Mouse (Mus musculus) limb, embryonic 12.5 days (tissue): Measurements from ENCODE around the gene Pycr2. TPM values are rescaled to one million over a fixed set of nuclear protein-coding genes. Genes with fewer than 3 reads are reported as not detected.

Experiments
- ATAC-seq: fragments of 200-750 bp; cut with Nextera tagmentation; 2 replicates; pipeline ENCODE4 v1.8.0; 2017; ENCODE audit warnings: low read depth, moderate TSS enrichment; ENCODE audit not compliant: insufficient number of reproducible peaks, insufficient read depth, low FRiP score, low TSS enrichment
- H3K27ac ChIP-seq: fragments of 300-500 bp; sonication (generic); 2 replicates; pipeline ENCODE4 v1.5.1; 2016; ENCODE audit warnings: mild to moderate bottlenecking, moderate library complexity
- H3K27me3 ChIP-seq: fragments of 300-500 bp; sonication (generic); 2 replicates; pipeline ENCODE4 v1.6.1; 2016; ENCODE audit warnings: mild to moderate bottlenecking, moderate library complexity
- H3K36me3 ChIP-seq: fragments of 300-500 bp; sonication (generic); 2 replicates; pipeline ENCODE4 v1.6.1; 2016; ENCODE audit warnings: mild to moderate bottlenecking, moderate library complexity
- H3K4me1 ChIP-seq: fragments of 300-500 bp; sonication (generic); replicated peaks from 2 replicates; pipeline ENCODE4 v1.6.1; 2016
- H3K4me2 ChIP-seq: fragments of 300-500 bp; sonication (generic); 2 replicates; pipeline ENCODE4 v1.6.1; 2016; ENCODE audit warnings: mild to moderate bottlenecking, moderate library complexity
- H3K4me3 ChIP-seq: fragments of 300-500 bp; sonication (generic); replicated peaks from 2 replicates; pipeline ENCODE4 v1.5.1; 2016; ENCODE audit warnings: mild to moderate bottlenecking
- H3K9ac ChIP-seq: fragments of 300-500 bp; sonication (generic); replicated peaks from 2 replicates; pipeline ENCODE4 v1.6.1; 2016; ENCODE audit warnings: mild to moderate bottlenecking, moderate library complexity
- H3K9me3 ChIP-seq: fragments of 300-500 bp; sonication (generic); 2 replicates; pipeline ENCODE4 v1.6.1; 2016; ENCODE audit warnings: mild to moderate bottlenecking, moderate library complexity
- WGBS: fragments of 180-500 bp; shearing (Covaris S2); methylation state at CpG from one replicate; pipeline ENCODE4 v1.1.7; 2016; 5-methylcytosine and 5-hydroxymethylcytosine counted together
- polyA plus RNA-seq: library from polyadenylated mRNA; unstranded; fragments of >200 nt; fragmentation: Nextera tagmentation; extraction: Ambion mirVana; gene quantifications from 2 replicates; pipeline ENCODE4 v1.2.1, GENCODE M21; 2016

Pycr2 gene
- polyA plus RNA-seq, result 120 and 125 TPM in 2 replicates

DNA sequence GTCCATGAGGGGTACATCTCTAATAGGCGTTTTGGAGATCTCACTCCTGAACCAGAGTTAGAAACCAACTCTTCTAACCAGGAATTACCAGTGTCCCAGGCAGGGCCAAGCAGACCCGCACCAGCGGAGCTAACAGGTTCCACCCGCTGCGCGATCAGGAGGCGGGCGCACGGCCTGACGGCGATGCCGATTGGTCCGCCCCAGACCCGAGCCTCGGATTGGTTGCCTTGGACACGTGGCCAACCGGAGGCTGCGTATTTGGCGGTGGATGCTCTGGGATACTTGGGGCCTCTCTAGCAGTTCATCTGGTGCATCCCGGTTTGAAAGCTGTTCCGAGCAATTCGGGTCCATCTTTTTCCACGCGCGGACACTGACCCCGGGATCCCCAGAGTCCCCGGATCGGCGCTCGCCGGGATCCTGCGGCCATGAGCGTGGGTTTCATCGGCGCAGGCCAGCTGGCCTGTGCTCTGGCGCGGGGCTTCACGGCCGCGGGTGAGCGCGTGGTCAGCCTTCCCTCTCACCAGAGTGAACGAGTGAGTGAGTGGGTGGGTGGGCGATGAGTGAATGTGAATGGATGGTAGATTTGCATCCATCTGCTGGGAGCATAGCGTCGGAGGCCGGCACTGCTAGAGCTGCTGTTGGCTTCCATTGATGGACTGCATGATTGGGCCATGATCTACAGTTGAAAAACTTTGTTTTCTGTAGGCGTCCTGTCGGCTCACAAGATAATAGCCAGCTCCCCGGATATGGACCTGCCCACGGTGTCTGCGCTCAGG lies at the start of gene Pycr2:
Gene Pycr2 (plus strand): TSS at position 255 of the 776 bp plus-strand sequence.
- ATAC-seq, result peak; percentile 98
- Histone ChIP-seq H3K36me3 (peaks cover 38% of the 10 kb centered on the region), H3K9me3 (no peaks in the 10 kb centered on the region), H3K4me2 (peak within 1 kb of the TSS; percentile 86), H3K27ac (peak within 1 kb of the TSS; percentile 84; the same call in 1 of the 2 replicates), H3K27me3 (no peaks in the 10 kb centered on the region), H3K4me3 (peak within 1 kb of the TSS; percentile 91), H3K4me1 (peaks cover 15% of the 10 kb centered on the region), H3K9ac (peak within 1 kb of the TSS; percentile 94)
- under 1% methylated on average over 52 of the region's 52 CpGs for WGBS

- H3K4me1 ChIP-seq, result no peaks in the 10 kb centered on the region
- peaks cover 87% of the 10 kb centered on the region for H3K36me3 ChIP-seq
- H3K27me3 ChIP-seq, result no peaks in the 10 kb centered on the region
- H3K9me3 ChIP-seq, result no peaks in the 10 kb centered on the region
- H3K27ac ChIP-seq, result no peak overlapping the region
- no peak overlapping the region for H3K4me3 ChIP-seq
- ATAC-seq, result no peak
- no peak overlapping the region for H3K4me2 ChIP-seq
- no peak overlapping the region for H3K9ac ChIP-seq
Observed at GRCm38 (mm10) chr1:180858763-180859162, 45.3 kb upstream of the Pycr2 start.

DNA sequence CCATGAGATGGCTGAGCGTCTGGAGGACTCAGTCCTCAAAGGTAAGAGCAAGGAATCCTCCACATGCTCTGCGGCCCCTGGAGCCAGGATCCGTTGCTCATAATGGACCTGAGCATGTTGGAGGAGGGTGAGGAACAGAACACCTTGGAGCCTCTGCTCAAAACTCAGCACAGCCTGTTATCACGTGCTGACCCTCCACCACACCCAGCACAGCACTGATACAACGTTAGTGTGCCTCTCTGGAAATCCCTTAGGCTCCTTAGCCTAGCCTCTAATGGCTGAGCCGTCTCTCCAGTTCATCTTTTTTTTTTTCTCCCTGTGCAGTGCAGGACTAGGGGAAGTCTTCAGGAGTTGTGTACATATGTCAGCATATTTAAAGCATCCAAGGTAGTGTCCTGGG lies 44.1 kb upstream of the Pycr2 start:
- no peaks in the 10 kb centered on the region for H3K4me1 ChIP-seq
- 90% methylated on average over 6 of the region's 6 CpGs for WGBS
- ATAC-seq, result no peak
- H3K9ac ChIP-seq, result no peak overlapping the region
- H3K27ac ChIP-seq, result no peak overlapping the region
- peaks cover 94% of the 10 kb centered on the region for H3K36me3 ChIP-seq
- H3K4me3 ChIP-seq, result no peak overlapping the region
- H3K4me2 ChIP-seq, result no peak overlapping the region
- H3K9me3 ChIP-seq, result no peaks in the 10 kb centered on the region
- no peaks in the 10 kb centered on the region for H3K27me3 ChIP-seq

- peaks cover 94% of the 10 kb centered on the region for H3K36me3 ChIP-seq
- ATAC-seq, result no peak
- WGBS, result 28% methylated on average over 1 of the region's 1 CpGs
- no peaks in the 10 kb centered on the region for H3K27me3 ChIP-seq
- no peak overlapping the region for H3K4me3 ChIP-seq
- H3K9me3 ChIP-seq, result no peaks in the 10 kb centered on the region
- H3K4me1 ChIP-seq, result no peaks in the 10 kb centered on the region
- H3K9ac ChIP-seq, result no peak overlapping the region
- H3K27ac ChIP-seq, result no peak overlapping the region
- H3K4me2 ChIP-seq, result no peak overlapping the region
Observed at GRCm38 (mm10) chr1:180863606-180864005, 40.5 kb upstream of the Pycr2 start.

- H3K9me3 ChIP-seq, result no peaks in the 10 kb centered on the region
- no peaks in the 10 kb centered on the region for H3K4me1 ChIP-seq
- H3K27me3 ChIP-seq, result no peaks in the 10 kb centered on the region
- peaks cover 72% of the 10 kb centered on the region for H3K36me3 ChIP-seq
- H3K4me2 ChIP-seq, result no peak overlapping the region
- H3K9ac ChIP-seq, result no peak overlapping the region
- H3K4me3 ChIP-seq, result no peak overlapping the region
- no peak for ATAC-seq
- 93% methylated on average over 7 of the region's 7 CpGs for WGBS
- no peak overlapping the region for H3K27ac ChIP-seq
Observed at GRCm38 (mm10) chr1:180866001-180866400, 38.1 kb upstream of the Pycr2 start.

DNA sequence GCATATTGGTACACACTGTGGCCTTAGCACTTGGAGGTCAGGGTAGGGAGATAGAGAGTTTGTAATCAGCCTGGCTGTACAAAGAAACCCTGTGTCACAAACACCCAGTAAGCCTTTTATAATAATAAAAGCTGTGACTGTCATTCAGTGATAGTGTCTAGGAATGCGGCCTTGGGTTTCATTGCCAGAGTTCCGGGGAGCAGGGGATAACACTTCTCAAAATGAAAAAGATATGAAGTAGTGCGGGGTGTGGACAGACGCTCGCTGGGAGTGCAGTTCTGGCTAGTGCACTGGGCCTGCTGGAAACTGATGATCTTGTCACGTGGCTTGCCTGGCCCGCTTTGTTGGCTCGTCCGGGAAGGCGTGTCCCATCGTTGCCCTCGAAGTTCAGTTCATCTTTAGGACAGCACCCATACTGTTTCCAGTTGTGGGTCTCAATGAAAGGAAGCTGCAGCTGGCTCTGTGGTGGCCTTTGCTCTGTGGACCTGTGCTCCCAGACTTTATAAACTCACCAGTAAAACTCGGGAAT lies 33.9 kb upstream of the Pycr2 start:
- Histone ChIP-seq H3K4me3 (no peak overlapping the region), H3K27me3 (no peaks in the 10 kb centered on the region), H3K4me1 (no peaks in the 10 kb centered on the region), H3K9me3 (no peaks in the 10 kb centered on the region), H3K4me2 (no peak overlapping the region), H3K27ac (peak overlapping the region; percentile 23; the same call in 1 of the 2 replicates), H3K9ac (no peak overlapping the region), H3K36me3 (peaks cover 35% of the 10 kb centered on the region)
- no peak for ATAC-seq
- WGBS, result 70% methylated on average over 13 of the region's 13 CpGs

DNA sequence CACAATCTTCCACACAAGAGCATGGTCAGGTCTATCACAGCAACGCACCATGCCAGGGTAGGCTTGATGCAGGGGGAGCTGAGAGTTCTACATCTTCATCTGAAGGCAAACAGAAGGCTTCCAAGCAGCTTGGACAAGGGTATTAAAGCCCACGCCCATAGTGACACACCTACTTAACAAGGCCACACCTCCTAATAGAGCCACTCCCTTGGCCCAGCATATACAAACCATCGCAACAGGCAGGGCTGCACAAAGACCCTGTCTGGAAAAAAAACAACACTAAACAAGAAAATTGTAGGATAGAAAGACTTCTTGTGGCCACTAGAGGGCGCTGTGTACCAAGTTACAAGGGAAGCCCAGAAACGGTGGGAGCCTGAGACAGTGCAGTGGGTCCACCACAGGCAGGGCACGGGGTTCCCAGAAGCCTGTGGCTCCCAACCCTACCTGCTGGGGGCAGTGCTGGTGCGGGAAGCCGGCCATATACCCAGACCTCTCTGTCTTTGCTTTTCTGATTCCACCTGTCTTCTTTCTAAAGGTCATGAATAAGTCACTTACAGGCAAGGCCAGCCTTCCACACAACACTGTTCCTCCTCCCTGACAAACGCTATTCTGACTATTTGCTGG lies 30.1 kb upstream of the Pycr2 start:
- H3K9ac ChIP-seq, result no peak overlapping the region
- H3K4me3 ChIP-seq, result no peak overlapping the region
- no peak for ATAC-seq
- H3K4me2 ChIP-seq, result no peak overlapping the region
- H3K36me3 ChIP-seq, result no peaks in the 10 kb centered on the region
- H3K9me3 ChIP-seq, result 0 out of 2 replicates have a peak, but pooled peaks cover 4% of the 10 kb centered on the region
- 25% methylated on average over 9 of the region's 9 CpGs for WGBS
- H3K27me3 ChIP-seq, result no peaks in the 10 kb centered on the region
- H3K4me1 ChIP-seq, result no peaks in the 10 kb centered on the region
- H3K27ac ChIP-seq, result no peak overlapping the region

- WGBS, result 80% methylated on average over 2 of the region's 2 CpGs
- H3K4me2 ChIP-seq, result no peak overlapping the region
- H3K4me3 ChIP-seq, result no peak overlapping the region
- H3K36me3 ChIP-seq, result no peaks in the 10 kb centered on the region
- no peak overlapping the region for H3K27ac ChIP-seq
- 0 out of 2 replicates have a peak, but pooled peaks cover 4% of the 10 kb centered on the region for H3K9me3 ChIP-seq
- no peak for ATAC-seq
- no peaks in the 10 kb centered on the region for H3K4me1 ChIP-seq
- H3K27me3 ChIP-seq, result no peaks in the 10 kb centered on the region
- H3K9ac ChIP-seq, result no peak overlapping the region
Observed at GRCm38 (mm10) chr1:180874615-180875014, 29.5 kb upstream of the Pycr2 start.

- no peak overlapping the region for H3K27ac ChIP-seq
- no peak overlapping the region for H3K9ac ChIP-seq
- ATAC-seq, result no peak
- H3K36me3 ChIP-seq, result no peaks in the 10 kb centered on the region
- H3K27me3 ChIP-seq, result no peaks in the 10 kb centered on the region
- H3K4me2 ChIP-seq, result no peak overlapping the region
- H3K4me3 ChIP-seq, result no peak overlapping the region
- no peaks in the 10 kb centered on the region for H3K4me1 ChIP-seq
- 0 out of 2 replicates have a peak, but pooled peaks cover 4% of the 10 kb centered on the region for H3K9me3 ChIP-seq
- 90% methylated on average over 9 of the region's 9 CpGs for WGBS
Observed at GRCm38 (mm10) chr1:180875126-180875525, 29.0 kb upstream of the Pycr2 start.

GRCm38 (mm10) chr1:180877466-180877865 lies 26.6 kb upstream of the Pycr2 start:
- no peak overlapping the region for H3K9ac ChIP-seq
- no peak overlapping the region for H3K27ac ChIP-seq
- 79% methylated on average over 4 of the region's 4 CpGs for WGBS
- H3K4me2 ChIP-seq, result no peak overlapping the region
- H3K27me3 ChIP-seq, result no peaks in the 10 kb centered on the region
- H3K36me3 ChIP-seq, result no peaks in the 10 kb centered on the region
- no peak for ATAC-seq
- no peak overlapping the region for H3K4me3 ChIP-seq
- no peaks in the 10 kb centered on the region for H3K4me1 ChIP-seq
- H3K9me3 ChIP-seq, result 0 out of 2 replicates have a peak, but pooled peaks cover 4% of the 10 kb centered on the region

- Histone ChIP-seq H3K27ac (no peak overlapping the region), H3K4me3 (no peak overlapping the region), H3K4me2 (no peak overlapping the region), H3K36me3 (no peaks in the 10 kb centered on the region), H3K9ac (no peak overlapping the region), H3K4me1 (peaks cover 9% of the 10 kb centered on the region), H3K9me3 (0 out of 2 replicates have a peak, but pooled peaks cover 4% of the 10 kb centered on the region), H3K27me3 (no peaks in the 10 kb centered on the region)
- WGBS, result 90% methylated on average over 3 of the region's 3 CpGs
- ATAC-seq, result no peak
Observed at GRCm38 (mm10) chr1:180881768-180882167, 22.3 kb upstream of the Pycr2 start.
